Mouse (Mus musculus): ENCODE measurements around the gene Lce1a2.

DNA sequence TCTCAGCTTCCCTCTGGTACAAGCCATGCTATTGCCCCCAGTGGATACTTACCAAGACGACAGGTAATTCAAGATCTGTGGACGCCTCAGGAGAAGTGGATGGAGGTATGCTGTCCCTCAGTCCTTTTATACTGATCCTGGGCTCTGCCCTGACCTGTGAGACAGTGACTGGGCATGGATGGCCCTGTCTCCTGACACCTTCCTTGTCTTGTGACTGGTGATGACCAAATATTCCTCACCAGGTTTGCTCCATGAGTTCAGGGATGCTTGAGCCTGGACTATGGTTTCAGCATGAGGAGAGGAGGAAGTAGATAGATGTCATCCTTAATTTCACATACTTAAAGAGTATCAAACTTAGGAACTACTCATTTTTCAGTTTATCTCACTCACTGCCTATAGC is 17.0 kb upstream of the Lce1a2 start, which contains the start of gene Lce1d:
- TF ChIP-seq CTCF (IDR thresholded peaks at IDR 0.05; ENCODE audit: control insufficient read depth, insufficient read depth, insufficient replicate concordance, low read depth, low read length): no peak
- TF ChIP-seq POLR2A (IDR thresholded peaks at IDR 0.05; ENCODE audit: control insufficient read depth, low read depth, low read length): no peak
